In genomic region chr12:69210056-69210979, GRCm38 (mm10) we compare ENCODE assay signal across 17 mouse cellular contexts. TPM values are rescaled to one million over a fixed set of nuclear protein-coding genes. Genes with fewer than 3 reads are reported as not detected.
DNase-seq lines count a peak whose midpoint lies in the region; ATAC-seq and TF ChIP-seq lines count a peak whose summit lies in the region.
"Had no signal": no experiment of that assay in that cellular context is flagged by ENCODE, and none has a peak within 500 bp of the region (broad histone marks: within the 10 kb centered on the region; RNA-seq: fewer than 3 reads in every experiment).

No protein-coding gene starts in this region.

- no peak overlapping the region for H3K4me3 ChIP-seq in forebrain, embryonic 11.5 days (ENCODE audit: low read depth, low read length)
- no peak overlapping the region for H3K4me3 ChIP-seq in forebrain, embryonic 13.5 days
- no peak overlapping the region for H3K4me3 ChIP-seq in kidney, embryonic 15.5 days (replicated peaks)
- H3K4me3 ChIP-seq in limb, embryonic 14.5 days (replicated peaks; ENCODE audit: low read length) = no peak overlapping the region
- H3K4me3 ChIP-seq: erythroblast, embryonic 14.5 days; hindbrain, embryonic 12.5 days; liver, embryonic 12.5 days; lung, embryonic 15.5 days; midbrain, embryonic 13.5 days; myocyte; neural tube, embryonic 15.5 days had no signal

- WGBS in forebrain, embryonic 11.5 days = 91% methylated on average over 18 of the region's 18 CpGs
- 88% methylated on average over 18 of the region's 18 CpGs for WGBS in forebrain, embryonic 13.5 days
- WGBS in kidney, embryonic 15.5 days = 88% methylated on average over 18 of the region's 18 CpGs
- WGBS in limb, embryonic 14.5 days = 84% methylated on average over 18 of the region's 18 CpGs

- H3K27me3 ChIP-seq in forebrain, embryonic 11.5 days (ENCODE audit: control insufficient read depth, insufficient read depth, low read length) = no peaks in the 10 kb centered on the region
- no peaks in the 10 kb centered on the region for H3K27me3 ChIP-seq in forebrain, embryonic 13.5 days
- no peaks in the 10 kb centered on the region for H3K27me3 ChIP-seq in kidney, embryonic 15.5 days
- H3K27me3 ChIP-seq in limb, embryonic 14.5 days (ENCODE audit: control insufficient read depth, insufficient read depth, low read length) = no peaks in the 10 kb centered on the region
- H3K27me3 ChIP-seq: hindbrain, embryonic 12.5 days; liver, embryonic 12.5 days; lung, embryonic 15.5 days; midbrain, embryonic 13.5 days; neural tube, embryonic 15.5 days had no signal

- 0 out of 2 replicates have a peak, but pooled peaks have one; percentile 16 for ATAC-seq in forebrain, embryonic 11.5 days (replicated peaks; ENCODE audit: low FRiP score)
- ATAC-seq in forebrain, embryonic 13.5 days = no peak
- ATAC-seq in kidney, embryonic 15.5 days (replicated peaks; ENCODE audit: low FRiP score) = peak; percentile 60
- peak; percentile 67 for ATAC-seq in limb, embryonic 14.5 days (ENCODE audit: low FRiP score, low read depth)
- ATAC-seq: forebrain, embryonic 16.5 days; liver, embryonic 12.5 days; midbrain, embryonic 13.5 days had no signal

- no peak overlapping the region for H3K27ac ChIP-seq in forebrain, embryonic 11.5 days (ENCODE audit: low read depth, low read length)
- no peak overlapping the region for H3K27ac ChIP-seq in forebrain, embryonic 13.5 days
- no peak overlapping the region for H3K27ac ChIP-seq in kidney, embryonic 15.5 days
- peak overlapping the region; percentile 67 for H3K27ac ChIP-seq in limb, embryonic 14.5 days (replicated peaks; ENCODE audit: low read depth, low read length)
- H3K27ac ChIP-seq: hindbrain, embryonic 12.5 days; liver, embryonic 12.5 days; lung, embryonic 15.5 days; midbrain, embryonic 13.5 days; neural tube, embryonic 15.5 days had no signal

- no peak overlapping the region for H3K4me2 ChIP-seq in forebrain, embryonic 11.5 days (ENCODE audit: low read depth, low read length, severe bottlenecking)
- H3K4me2 ChIP-seq in forebrain, embryonic 13.5 days = no peak overlapping the region
- H3K4me2 ChIP-seq in kidney, embryonic 15.5 days = no peak overlapping the region
- H3K4me2 ChIP-seq in limb, embryonic 14.5 days (replicated peaks; ENCODE audit: low read depth, low read length, severe bottlenecking) = no peak overlapping the region
- H3K4me2 ChIP-seq: hindbrain, embryonic 12.5 days; liver, embryonic 12.5 days; lung, embryonic 15.5 days; midbrain, embryonic 13.5 days; neural tube, embryonic 15.5 days had no signal

- no peaks in the 10 kb centered on the region for H3K9me3 ChIP-seq in forebrain, embryonic 11.5 days (ENCODE audit: control insufficient read depth, low read length)
- H3K9me3 ChIP-seq in forebrain, embryonic 13.5 days (replicated peaks) = no peaks in the 10 kb centered on the region
- H3K9me3 ChIP-seq in kidney, embryonic 15.5 days (replicated peaks) = no peaks in the 10 kb centered on the region
- H3K9me3 ChIP-seq in limb, embryonic 14.5 days (ENCODE audit: control insufficient read depth, low read length) = no peaks in the 10 kb centered on the region
- H3K9me3 ChIP-seq: hindbrain, embryonic 12.5 days; liver, embryonic 12.5 days; lung, embryonic 15.5 days; midbrain, embryonic 13.5 days; neural tube, embryonic 15.5 days had no signal

- H3K36me3 ChIP-seq in forebrain, embryonic 11.5 days (ENCODE audit: control insufficient read depth, insufficient read depth, low read length) = peaks cover 12% of the 10 kb centered on the region; the same call in 1 of the 2 replicates
- H3K36me3 ChIP-seq in forebrain, embryonic 13.5 days (ENCODE audit: poor library complexity, severe bottlenecking) = peaks cover 46% of the 10 kb centered on the region
- peaks cover 87% of the 10 kb centered on the region for H3K36me3 ChIP-seq in kidney, embryonic 15.5 days
- H3K36me3 ChIP-seq in limb, embryonic 14.5 days (ENCODE audit: control insufficient read depth, insufficient read depth, low read length) = peaks cover 53% of the 10 kb centered on the region
- H3K36me3 ChIP-seq: neural tube, embryonic 15.5 days had no signal

- DNase-seq in forebrain, embryonic 11.5 days (ENCODE audit: low spot score) = peak; percentile 49
- DNase-seq in kidney, adult 8-10 months = no peak
- DNase-seq in R1 (ENCODE audit: low read depth, low spot score) = peak; percentile 87
- peak; percentile 34 for DNase-seq in limb, embryonic 14.5 days (ENCODE audit: low spot score)
- no peak for DNase-seq in right cerebral cortex, adult 18-20 months
- DNase-seq: kidney, postnatal 14 days; right cerebral cortex, postnatal 4 days had no signal

- TF ChIP-seq POLR2A in limb, embryonic 14.5 days (IDR thresholded peaks at IDR 0.05; ENCODE audit: borderline replicate concordance, extremely low read depth, insufficient read depth, insufficient read length) = no peak

- no peaks in the 10 kb centered on the region for H3K4me1 ChIP-seq in forebrain, embryonic 11.5 days (replicated peaks; ENCODE audit: control insufficient read depth, insufficient read depth, low read length)
- no peaks in the 10 kb centered on the region for H3K4me1 ChIP-seq in forebrain, embryonic 13.5 days
- no peaks in the 10 kb centered on the region for H3K4me1 ChIP-seq in kidney, embryonic 15.5 days
- no peaks in the 10 kb centered on the region for H3K4me1 ChIP-seq in limb, embryonic 14.5 days (ENCODE audit: control insufficient read depth, insufficient read depth, low read length)
- H3K4me1 ChIP-seq: hindbrain, embryonic 12.5 days; liver, embryonic 12.5 days; lung, embryonic 15.5 days; midbrain, embryonic 13.5 days; neural tube, embryonic 15.5 days had no signal

- no peak overlapping the region for H3K9ac ChIP-seq in forebrain, embryonic 11.5 days (ENCODE audit: low read length)
- H3K9ac ChIP-seq in forebrain, embryonic 13.5 days = no peak overlapping the region
- H3K9ac ChIP-seq in kidney, embryonic 15.5 days = no peak overlapping the region
- H3K9ac ChIP-seq in limb, embryonic 14.5 days (ENCODE audit: low read depth, low read length, severe bottlenecking) = no peak overlapping the region
- H3K9ac ChIP-seq: hindbrain, embryonic 12.5 days; liver, embryonic 12.5 days; lung, embryonic 15.5 days; midbrain, embryonic 13.5 days; neural tube, embryonic 15.5 days had no signal

RNA-seq across cellular contexts. Expression of gene Gm49384, which starts 6.3 kb away (rescaled TPM):
- 43.2 and 46.6 TPM in 2 replicates for polyA plus RNA-seq in forebrain, embryonic 11.5 days (2014; fragmentation: Nextera tagmentation; extraction: Ambion mirVana)
- 32.5 and 32.9 TPM in 2 replicates for polyA plus RNA-seq in forebrain, embryonic 13.5 days (2015; fragmentation: Nextera tagmentation; extraction: Ambion mirVana)
- 27.3 and 27.4 TPM in 2 replicates for polyA plus RNA-seq in kidney, embryonic 15.5 days (2015; fragmentation: Nextera tagmentation; extraction: Ambion mirVana)
- polyA plus RNA-seq in limb, embryonic 14.5 days (2012; rRNA removed) = 3.7 and 10.0 TPM in 2 replicates
- polyA plus RNA-seq in limb, embryonic 14.5 days (2014; fragmentation: Nextera tagmentation; extraction: Ambion mirVana) = 18.8 and 19.3 TPM in 2 replicates
- polyA plus RNA-seq: erythroblast, embryonic 14.5 days had no signal

RNA-seq across cellular contexts. Expression of gene Dnaaf2, which starts 12.1 kb away (rescaled TPM):
- 17.1 and 20.0 TPM in 2 replicates for polyA plus RNA-seq in forebrain, embryonic 11.5 days (2014; fragmentation: Nextera tagmentation; extraction: Ambion mirVana)
- 11.1 and 13.5 TPM in 2 replicates for polyA plus RNA-seq in forebrain, embryonic 13.5 days (2015; fragmentation: Nextera tagmentation; extraction: Ambion mirVana)
- 9.5 and 11.2 TPM in 2 replicates for polyA plus RNA-seq in kidney, embryonic 15.5 days (2015; fragmentation: Nextera tagmentation; extraction: Ambion mirVana)
- polyA plus RNA-seq in limb, embryonic 14.5 days (2012; rRNA removed) = 5.3 and 5.6 TPM in 2 replicates
- 5.9 and 6.7 TPM in 2 replicates for polyA plus RNA-seq in limb, embryonic 14.5 days (2014; fragmentation: Nextera tagmentation; extraction: Ambion mirVana)

RNA-seq across cellular contexts. Expression of gene Gm49383, which starts 13.4 kb away (rescaled TPM):
- 42.2 and 43.4 TPM in 2 replicates for polyA plus RNA-seq in forebrain, embryonic 11.5 days (2014; fragmentation: Nextera tagmentation; extraction: Ambion mirVana)
- 37.0 TPM in 2 replicates for polyA plus RNA-seq in forebrain, embryonic 13.5 days (2015; fragmentation: Nextera tagmentation; extraction: Ambion mirVana)
- polyA plus RNA-seq in kidney, embryonic 15.5 days (2015; fragmentation: Nextera tagmentation; extraction: Ambion mirVana) = 33.1 and 33.6 TPM in 2 replicates
- 7.1 and 7.6 TPM in 2 replicates for polyA plus RNA-seq in limb, embryonic 14.5 days (2012; rRNA removed)
- 17.8 and 21.8 TPM in 2 replicates for polyA plus RNA-seq in limb, embryonic 14.5 days (2014; fragmentation: Nextera tagmentation; extraction: Ambion mirVana)
- polyA plus RNA-seq: erythroblast, embryonic 14.5 days had no signal

RNA-seq across cellular contexts. Expression of gene Pole2, which starts 17.7 kb away (rescaled TPM):
- polyA plus RNA-seq in forebrain, embryonic 11.5 days (2014; fragmentation: Nextera tagmentation; extraction: Ambion mirVana) = 33.7 and 35.7 TPM in 2 replicates
- polyA plus RNA-seq in forebrain, embryonic 13.5 days (2015; fragmentation: Nextera tagmentation; extraction: Ambion mirVana) = 21.5 and 22.1 TPM in 2 replicates
- polyA plus RNA-seq in kidney, embryonic 15.5 days (2015; fragmentation: Nextera tagmentation; extraction: Ambion mirVana) = 28.9 and 30.6 TPM in 2 replicates
- polyA plus RNA-seq in limb, embryonic 14.5 days (2012; rRNA removed) = 35.7 and 37.1 TPM in 2 replicates
- 26.3 and 27.4 TPM in 2 replicates for polyA plus RNA-seq in limb, embryonic 14.5 days (2014; fragmentation: Nextera tagmentation; extraction: Ambion mirVana)

RNA-seq across cellular contexts. Expression of gene Mgat2, which starts 26.4 kb away (rescaled TPM):
- 40.6 and 42.3 TPM in 2 replicates for polyA plus RNA-seq in forebrain, embryonic 11.5 days (2014; fragmentation: Nextera tagmentation; extraction: Ambion mirVana)
- polyA plus RNA-seq in forebrain, embryonic 13.5 days (2015; fragmentation: Nextera tagmentation; extraction: Ambion mirVana) = 28.6 and 29.3 TPM in 2 replicates
- polyA plus RNA-seq in kidney, embryonic 15.5 days (2015; fragmentation: Nextera tagmentation; extraction: Ambion mirVana) = 52.6 and 55.9 TPM in 2 replicates
- polyA plus RNA-seq in limb, embryonic 14.5 days (2012; rRNA removed) = 30.1 and 31.0 TPM in 2 replicates
- polyA plus RNA-seq in limb, embryonic 14.5 days (2014; fragmentation: Nextera tagmentation; extraction: Ambion mirVana) = 59.1 and 60.8 TPM in 2 replicates

Comparison
In these comparisons a context has a peak if more than half of its experiments do, and no peak if none do; other contexts are left out.
1. DNase-seq: peak in forebrain, embryonic 11.5 days (single experiment), R1 (single experiment) and limb, embryonic 14.5 days (single experiment); none in kidney, adult 8-10 months (0 of 2) and right cerebral cortex, adult 18-20 months (single experiment).